Comparison of ENCODE assay signal across 9 mouse cellular contexts in genomic region chr12:112830570-112830969, GRCm38 (mm10). TPM values are rescaled to one million over a fixed set of nuclear protein-coding genes. Genes with fewer than 3 reads are reported as not detected.
DNase-seq lines count a peak whose midpoint lies in the region; ATAC-seq and TF ChIP-seq lines count a peak whose summit lies in the region.
"Had no signal": no experiment of that assay in that cellular context is flagged by ENCODE, and none has a peak within 500 bp of the region (broad histone marks: within the 10 kb centered on the region; RNA-seq: fewer than 3 reads in every experiment).

No protein-coding gene starts in this region.

- peak overlapping the region; percentile 64 for H3K4me2 ChIP-seq in kidney, embryonic 14.5 days (replicated peaks; ENCODE audit: low read depth, low read length)
- peak overlapping the region; percentile 87 for H3K4me2 ChIP-seq in hindbrain, postnatal 0 days (ENCODE audit: low read depth, low read length)
- peak overlapping the region; percentile 73 for H3K4me2 ChIP-seq in midbrain, embryonic 16.5 days (ENCODE audit: low read length)

- no peak for ATAC-seq in kidney, embryonic 14.5 days (ENCODE audit: low FRiP score, low TSS enrichment)
- ATAC-seq in hindbrain, postnatal 0 days = no peak
- no peak for ATAC-seq in midbrain, embryonic 16.5 days

- H3K27ac ChIP-seq in kidney, embryonic 14.5 days (ENCODE audit: low read depth, low read length) = no peak overlapping the region
- no peak overlapping the region for H3K27ac ChIP-seq in cortical plate, adult 2 months (ENCODE audit: insufficient read depth, low read length)
- no peak overlapping the region for H3K27ac ChIP-seq in hindbrain, postnatal 0 days
- no peak overlapping the region for H3K27ac ChIP-seq in midbrain, embryonic 16.5 days (ENCODE audit: low read length)

- WGBS in kidney, embryonic 14.5 days = 92% methylated on average over 3 of the region's 3 CpGs
- WGBS in hindbrain, postnatal 0 days = 85% methylated on average over 3 of the region's 3 CpGs
- 91% methylated on average over 3 of the region's 3 CpGs for WGBS in midbrain, embryonic 16.5 days

- H3K9ac ChIP-seq in kidney, embryonic 14.5 days (ENCODE audit: low read depth, low read length) = peak overlapping the region; percentile 97; the same call in 1 of the 2 replicates
- peak overlapping the region; percentile 80 for H3K9ac ChIP-seq in hindbrain, postnatal 0 days (replicated peaks; ENCODE audit: low read length)
- H3K9ac ChIP-seq in midbrain, embryonic 16.5 days (ENCODE audit: low read depth, low read length) = peak overlapping the region; percentile 76

- H3K9me3 ChIP-seq in kidney, embryonic 14.5 days (ENCODE audit: control insufficient read depth, low read length) = no peaks in the 10 kb centered on the region
- H3K9me3 ChIP-seq in hindbrain, postnatal 0 days (ENCODE audit: low read length) = no peaks in the 10 kb centered on the region
- no peaks in the 10 kb centered on the region for H3K9me3 ChIP-seq in midbrain, embryonic 16.5 days (replicated peaks; ENCODE audit: control insufficient read depth, low read length, poor library complexity, severe bottlenecking)

- DNase-seq in kidney, adult 8-10 months = no peak
- DNase-seq in hindbrain, postnatal 0 days (ENCODE audit: low spot score) = no peak
- DNase-seq in T-cell, adult 2 months (ENCODE audit: low spot score) = no peak
- no peak for DNase-seq in right cerebral cortex, postnatal 25 days
- DNase-seq in c-Kit-positive CD71-positive TER-119-positive erythroid progenitor cells, embryonic 14.5 days (ENCODE audit: low spot score) = no peak
- DNase-seq: lung, postnatal 10 days had no signal

- no peaks in the 10 kb centered on the region for H3K27me3 ChIP-seq in kidney, embryonic 14.5 days (ENCODE audit: control insufficient read depth, insufficient read depth, low read length)
- H3K27me3 ChIP-seq in hindbrain, postnatal 0 days (ENCODE audit: insufficient read depth, low read length) = no peaks in the 10 kb centered on the region
- no peaks in the 10 kb centered on the region for H3K27me3 ChIP-seq in midbrain, embryonic 16.5 days (ENCODE audit: control insufficient read depth, insufficient read depth, low read depth, low read length)

- no peak for TF ChIP-seq POLR2A in cortical plate, adult 2 months (IDR thresholded peaks at IDR 0.05; ENCODE audit: extremely low read depth, insufficient read depth, low read length)

- H3K4me3 ChIP-seq in kidney, embryonic 14.5 days (ENCODE audit: low read length) = peak overlapping the region; percentile 68
- H3K4me3 ChIP-seq in cortical plate, adult 2 months (ENCODE audit: insufficient read depth, low read length) = peak overlapping the region; percentile 60
- peak overlapping the region; percentile 74 for H3K4me3 ChIP-seq in hindbrain, postnatal 0 days (ENCODE audit: low read length)
- peak overlapping the region; percentile 89 for H3K4me3 ChIP-seq in midbrain, embryonic 16.5 days (ENCODE audit: low read depth, low read length)

- no peak for TF ChIP-seq CTCF in cortical plate, adult 2 months (IDR thresholded peaks at IDR 0.05; ENCODE audit: extremely low read depth, insufficient read depth, low read length)
- no peak for TF ChIP-seq CTCF in hindbrain, postnatal 0 days (IDR thresholded peaks at IDR 0.05; ENCODE audit: low read depth)

- peaks cover 25% of the 10 kb centered on the region for H3K4me1 ChIP-seq in kidney, embryonic 14.5 days (ENCODE audit: control insufficient read depth, insufficient read depth, low read length)
- H3K4me1 ChIP-seq in cortical plate, adult 2 months (ENCODE audit: control insufficient read depth, insufficient read depth, low read length) = peaks cover 20% of the 10 kb centered on the region
- H3K4me1 ChIP-seq in hindbrain, postnatal 0 days (ENCODE audit: insufficient read depth, low read length) = peaks cover 17% of the 10 kb centered on the region
- peaks cover 40% of the 10 kb centered on the region for H3K4me1 ChIP-seq in midbrain, embryonic 16.5 days (ENCODE audit: control insufficient read depth, insufficient read depth, low read length)

- peaks cover 28% of the 10 kb centered on the region for H3K36me3 ChIP-seq in kidney, embryonic 14.5 days (ENCODE audit: control insufficient read depth, insufficient read depth, low read length)
- H3K36me3 ChIP-seq in hindbrain, postnatal 0 days (ENCODE audit: insufficient read depth, low read length) = 0 out of 2 replicates have a peak, but pooled peaks cover 4% of the 10 kb centered on the region
- 0 out of 2 replicates have a peak, but pooled peaks cover 2% of the 10 kb centered on the region for H3K36me3 ChIP-seq in midbrain, embryonic 16.5 days (ENCODE audit: control insufficient read depth, insufficient read depth, low read length)

RNA-seq across cellular contexts. Expression of gene Cdca4, which starts 1.3 kb away (rescaled TPM):
- 117 and 148 TPM in 2 replicates for polyA plus RNA-seq in kidney, embryonic 14.5 days (2014; fragmentation: Nextera tagmentation; extraction: Ambion mirVana)
- 10.6 and 11.0 TPM in 2 replicates for polyA plus RNA-seq in cortical plate, adult 2 months (2012; rRNA removed)
- 27.9 and 28.6 TPM in 2 replicates for total RNA-seq in hindbrain, postnatal 0 days (2014; rRNA removed)
- 23.6 and 25.2 TPM in 2 replicates for polyA plus RNA-seq in hindbrain, postnatal 0 days (2015; fragmentation: Nextera tagmentation; extraction: Ambion mirVana)
- 32.6 and 37.6 TPM in 2 replicates for polyA plus RNA-seq in midbrain, embryonic 16.5 days (2015; fragmentation: Nextera tagmentation; extraction: Ambion mirVana)

RNA-seq across cellular contexts. Expression of gene Clba1, which starts 21.8 kb away (rescaled TPM):
- polyA plus RNA-seq in kidney, embryonic 14.5 days (2014; fragmentation: Nextera tagmentation; extraction: Ambion mirVana) = 8.5 and 8.9 TPM in 2 replicates
- 12.6 and 13.3 TPM in 2 replicates for polyA plus RNA-seq in cortical plate, adult 2 months (2012; rRNA removed)
- 16.7 and 16.9 TPM in 2 replicates for total RNA-seq in hindbrain, postnatal 0 days (2014; rRNA removed)
- polyA plus RNA-seq in hindbrain, postnatal 0 days (2015; fragmentation: Nextera tagmentation; extraction: Ambion mirVana) = 20.3 and 21.0 TPM in 2 replicates
- 25.2 and 26.1 TPM in 2 replicates for polyA plus RNA-seq in midbrain, embryonic 16.5 days (2015; fragmentation: Nextera tagmentation; extraction: Ambion mirVana)

RNA-seq across cellular contexts. Expression of gene Ahnak2, which starts 28.1 kb away (rescaled TPM):
- 0.53 and 0.86 TPM in 2 replicates for polyA plus RNA-seq in kidney, embryonic 14.5 days (2014; fragmentation: Nextera tagmentation; extraction: Ambion mirVana)
- 1.1 and 1.7 TPM in 2 replicates for polyA plus RNA-seq in cortical plate, adult 2 months (2012; rRNA removed)
- 7.7 and 12.1 TPM in 2 replicates for total RNA-seq in hindbrain, postnatal 0 days (2014; rRNA removed)
- polyA plus RNA-seq in hindbrain, postnatal 0 days (2015; fragmentation: Nextera tagmentation; extraction: Ambion mirVana) = 3.3 and 3.6 TPM in 2 replicates
- polyA plus RNA-seq in midbrain, embryonic 16.5 days (2015; fragmentation: Nextera tagmentation; extraction: Ambion mirVana) = 1.4 and 2.0 TPM in 2 replicates

RNA-seq across cellular contexts. Expression of gene Gpr132, which starts 37.5 kb away (rescaled TPM):
- 0.14 and 0.27 TPM in 2 replicates for polyA plus RNA-seq in kidney, embryonic 14.5 days (2014; fragmentation: Nextera tagmentation; extraction: Ambion mirVana)
- 0.04 TPM in 1 of 2 replicates, not detected in the other for polyA plus RNA-seq in cortical plate, adult 2 months (2012; rRNA removed)
- 0.10 TPM in 1 of 2 replicates, not detected in the other for total RNA-seq in hindbrain, postnatal 0 days (2014; rRNA removed)
- 0.05 TPM in 1 of 2 replicates, not detected in the other for polyA plus RNA-seq in hindbrain, postnatal 0 days (2015; fragmentation: Nextera tagmentation; extraction: Ambion mirVana)
- 0.14 TPM in 1 of 2 replicates, not detected in the other for polyA plus RNA-seq in midbrain, embryonic 16.5 days (2015; fragmentation: Nextera tagmentation; extraction: Ambion mirVana)
